Mouse (Mus musculus) ovary, postnatal 10 days (tissue): ENCODE results near the gene Rrm2.

Experiments used
- DNase-seq: peaks from one replicate; pipeline ENCODE4 v3.0.0; 2022; ENCODE audit warnings: low spot score

Gene Rrm2

DNA sequence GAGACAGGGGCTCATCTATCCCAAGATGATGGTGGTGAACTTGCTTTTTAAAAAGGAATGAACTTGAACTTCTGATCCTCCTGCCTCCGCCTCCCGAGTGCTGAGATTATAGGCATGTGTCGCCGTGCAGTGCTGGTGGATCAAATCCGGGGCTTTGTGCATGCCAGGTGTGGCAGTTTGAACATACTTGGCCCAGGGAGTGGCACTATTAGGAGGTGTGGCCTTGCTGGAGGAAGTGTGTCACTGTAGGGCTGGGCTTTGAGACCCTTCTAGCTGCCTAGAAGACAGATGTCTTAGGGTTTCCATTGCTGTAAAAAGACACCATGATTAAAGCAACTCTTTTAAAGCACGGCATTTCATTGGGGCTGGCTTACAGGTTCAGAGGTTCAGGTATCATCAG is 42.5 kb downstream of the Rrm2 start:
- no peak for DNase-seq

DNA sequence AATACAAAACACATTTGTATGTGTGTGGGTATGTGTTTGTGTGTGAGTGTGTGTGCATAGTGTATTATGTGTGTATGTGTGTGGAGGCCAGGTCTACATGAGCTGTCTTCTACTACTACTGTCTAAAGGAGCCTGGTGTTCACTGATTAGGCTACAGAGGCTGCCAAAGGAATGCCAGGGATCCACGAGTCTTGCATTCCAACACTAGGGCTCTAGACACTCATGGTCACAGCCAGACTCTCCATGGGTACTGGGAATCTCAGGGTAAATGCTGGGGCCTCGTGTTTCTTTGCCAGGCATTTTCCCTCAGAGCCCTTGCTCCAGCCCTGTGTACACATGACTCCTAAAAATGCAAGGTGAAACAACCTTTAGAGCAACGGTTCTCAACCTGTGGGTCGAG is 45.6 kb downstream of the Rrm2 start:
- no peak for DNase-seq

DNA sequence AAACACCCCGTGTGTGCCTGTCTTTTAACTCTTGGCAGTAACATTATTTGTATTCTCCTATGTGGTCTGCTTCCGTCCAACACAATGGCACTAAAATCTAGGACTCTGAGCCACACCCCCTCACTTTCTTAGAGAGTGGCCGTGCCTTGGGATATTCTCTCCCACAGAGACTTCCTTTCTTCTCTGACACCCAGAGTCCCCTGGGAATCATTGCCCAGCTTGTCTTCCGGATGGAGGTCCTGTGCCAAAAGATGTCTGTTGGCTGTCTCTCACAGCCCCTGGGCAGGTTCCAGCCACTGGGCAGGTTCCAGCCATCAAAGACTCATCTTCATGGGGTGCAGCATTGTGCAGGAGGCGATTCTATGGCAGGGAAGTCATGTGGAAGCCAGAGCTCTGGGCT is 46.7 kb downstream of the Rrm2 start:
- no peak for DNase-seq

DNA sequence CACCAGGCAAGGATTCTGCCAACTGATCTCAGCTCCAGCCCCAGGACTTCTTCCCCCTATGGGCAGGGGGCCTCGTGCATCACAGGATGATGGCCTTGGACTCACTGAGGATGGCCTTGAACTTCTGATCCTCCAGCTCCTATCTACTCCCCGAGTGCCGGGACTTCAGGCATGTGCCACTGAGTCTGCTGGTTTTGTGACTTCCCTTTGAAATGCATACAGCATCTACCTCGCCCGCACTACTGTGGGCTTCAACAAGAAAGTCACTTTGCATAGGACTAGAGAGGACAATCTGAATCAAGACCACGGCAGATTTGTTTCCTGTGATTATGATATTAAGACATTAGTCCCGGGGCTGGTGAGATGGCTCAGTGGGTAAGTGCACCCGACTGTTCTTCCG is 47.4 kb downstream of the Rrm2 start:
- DNase-seq, result no peak

DNA sequence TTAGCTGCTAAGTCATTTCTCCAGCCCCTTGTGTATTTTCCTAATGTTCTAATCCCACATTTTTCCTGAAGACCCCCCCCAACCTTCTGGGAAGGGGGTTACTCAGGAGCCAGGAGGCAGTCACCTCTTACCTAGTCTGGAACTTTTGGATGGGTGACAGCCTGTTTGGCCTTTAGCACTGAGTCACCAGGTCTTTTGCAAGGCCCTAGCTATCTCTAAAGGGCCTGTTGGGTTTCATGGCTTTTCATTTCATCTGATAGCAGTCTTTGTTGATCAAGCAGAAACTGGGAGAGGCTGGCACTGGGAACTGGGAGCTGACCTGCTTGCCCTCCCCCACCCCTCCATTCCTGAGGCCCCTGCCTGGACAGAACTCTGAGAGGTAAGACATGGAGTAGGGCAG is 49.3 kb downstream of the Rrm2 start:
- DNase-seq, result no peak

DNA sequence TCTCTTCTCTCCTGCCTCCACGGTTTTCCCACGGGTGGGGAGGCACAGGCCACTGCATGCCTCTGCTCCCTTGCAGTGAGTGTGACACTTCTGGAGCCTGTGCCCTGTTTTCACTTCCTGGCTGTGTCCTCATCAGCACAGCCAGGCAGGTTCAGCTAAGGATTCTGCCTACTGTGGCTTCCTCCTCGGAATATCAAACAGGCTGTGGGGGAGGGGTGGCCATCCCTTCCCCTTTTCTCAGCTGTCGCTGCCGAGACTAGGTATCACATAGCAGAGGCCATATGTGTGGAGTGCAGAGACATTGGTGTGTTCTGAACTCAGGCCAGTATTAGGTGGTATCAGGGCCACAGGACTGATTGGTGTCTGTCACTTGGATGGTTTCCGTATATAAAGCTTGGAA is 50.3 kb downstream of the Rrm2 start:
- DNase-seq, result no peak

DNA sequence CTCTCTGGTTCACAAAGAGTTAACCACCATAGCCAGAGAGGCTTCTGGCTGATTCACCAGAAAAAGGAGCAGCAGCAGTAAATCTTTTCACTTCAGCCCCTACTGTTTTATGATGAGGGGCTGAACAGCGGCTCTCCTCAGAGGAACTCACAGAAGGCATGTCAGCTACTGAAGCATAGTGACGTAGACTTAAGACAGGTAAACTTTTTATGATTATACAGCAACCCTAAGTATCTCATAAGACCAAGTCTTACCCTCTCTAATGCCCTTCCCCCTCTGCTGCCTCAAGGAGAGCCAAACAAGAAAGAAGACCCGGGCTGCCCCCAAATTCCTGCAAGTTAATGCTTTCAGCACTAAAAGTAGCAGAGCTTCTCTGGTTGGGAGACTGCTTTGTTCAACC is 54.2 kb downstream of the Rrm2 start:
- no peak for DNase-seq
